Mouse (Mus musculus) erythroblast, embryonic 14.5 days (primary cell): ENCODE measurements around the gene N4bp1. TPM values are rescaled to one million over a fixed set of nuclear protein-coding genes. Genes with fewer than 3 reads are reported as not detected.

Experiments used
- H3K27me3 ChIP-seq: 2 replicates; pipeline ENCODE4 v1.6.1; 2012; ENCODE audit warnings: inconsistent platforms; ENCODE audit not compliant: control insufficient read depth
- H3K36me3 ChIP-seq: 2 replicates; pipeline ENCODE4 v1.6.1; 2012; ENCODE audit warnings: mild to moderate bottlenecking, inconsistent platforms; ENCODE audit not compliant: control insufficient read depth
- H3K4me1 ChIP-seq: 2 replicates; pipeline ENCODE4 v1.6.1; 2012; ENCODE audit warnings: inconsistent platforms; ENCODE audit not compliant: control insufficient read depth
- H3K4me3 ChIP-seq: replicated peaks from 2 replicates; pipeline ENCODE3; 2012; ENCODE audit warnings: moderate library complexity, mild to moderate bottlenecking, inconsistent platforms
- H3K9me3 ChIP-seq: 2 replicates; pipeline ENCODE4 v1.6.1; 2012; ENCODE audit warnings: low read length, inconsistent platforms, mixed read lengths; ENCODE audit not compliant: control insufficient read depth
- GATA1 ChIP-seq: IDR thresholded peaks from 2 replicates; pipeline ENCODE4 v1.6.1; 2012; ENCODE audit warnings: low read length, inconsistent platforms, mixed read lengths
- TAL1 ChIP-seq: IDR thresholded peaks from 3 replicates; pipeline ENCODE4 v1.6.1; 2012; ENCODE audit warnings: low read length, inconsistent platforms, mixed read lengths
- polyA plus RNA-seq: library from polyadenylated mRNA; stranded (reverse); fragments of >175 nt; gene quantifications from 2 replicates; pipeline ENCODE4 v1.2.3, GENCODE M21; 2012

N4bp1 gene
- polyA plus RNA-seq: 0.37 and 0.56 TPM in 2 replicates

- TF ChIP-seq GATA1 (no peak), TAL1 (no peak)
- H3K4me1 ChIP-seq: peaks cover 44% of the 10 kb centered on the region
- H3K36me3 ChIP-seq: peaks cover 15% of the 10 kb centered on the region
- H3K27me3 ChIP-seq: peaks cover 11% of the 10 kb centered on the region
- no peaks in the 10 kb centered on the region for H3K9me3 ChIP-seq
- peak within 1 kb of the TSS; percentile 73 for H3K4me3 ChIP-seq
Measured at GRCm38 (mm10) chr8:86884489-86885463, at the start of gene N4bp1. Gene N4bp1, minus strand, starts transcription at chr8:86885258.

GRCm38 (mm10) chr8:86934841-86935240, 49.8 kb upstream of the N4bp1 start:
- Histone ChIP-seq H3K9me3 (no peaks in the 10 kb centered on the region), H3K4me3 (no peak overlapping the region), H3K4me1 (no peaks in the 10 kb centered on the region), H3K27me3 (no peaks in the 10 kb centered on the region), H3K36me3 (no peaks in the 10 kb centered on the region)
- TF ChIP-seq TAL1 (no peak), GATA1 (no peak)

- no peaks in the 10 kb centered on the region for H3K9me3 ChIP-seq
Measured at GRCm38 (mm10) chr8:86934393-86934792, 49.3 kb upstream of the N4bp1 start.

GRCm38 (mm10) chr8:86933898-86934297, 48.8 kb upstream of the N4bp1 start:
- Histone ChIP-seq H3K4me1 (no peaks in the 10 kb centered on the region), H3K9me3 (no peaks in the 10 kb centered on the region), H3K36me3 (no peaks in the 10 kb centered on the region), H3K4me3 (no peak overlapping the region), H3K27me3 (no peaks in the 10 kb centered on the region)
- no peak for TF ChIP-seq GATA1
- TF ChIP-seq TAL1: no peak

More at GRCm38 (mm10) chr8:86934393-86934792, 49.3 kb upstream of the N4bp1 start:
- Histone ChIP-seq H3K36me3 (no peaks in the 10 kb centered on the region), H3K4me3 (no peak overlapping the region), H3K27me3 (no peaks in the 10 kb centered on the region), H3K4me1 (no peaks in the 10 kb centered on the region)
- no peak for TF ChIP-seq GATA1
- no peak for TF ChIP-seq TAL1

GRCm38 (mm10) chr8:86926237-86926636, 41.2 kb upstream of the N4bp1 start:
- Histone ChIP-seq H3K9me3 (no peaks in the 10 kb centered on the region), H3K4me1 (no peaks in the 10 kb centered on the region), H3K27me3 (no peaks in the 10 kb centered on the region), H3K36me3 (no peaks in the 10 kb centered on the region), H3K4me3 (no peak overlapping the region)
- no peak for TF ChIP-seq TAL1
- TF ChIP-seq GATA1: no peak

GRCm38 (mm10) chr8:86923219-86923835, 38.3 kb upstream of the N4bp1 start:
- Histone ChIP-seq H3K4me1 (no peaks in the 10 kb centered on the region), H3K36me3 (no peaks in the 10 kb centered on the region), H3K27me3 (no peaks in the 10 kb centered on the region; the same call in 1 of the 2 replicates), H3K9me3 (no peaks in the 10 kb centered on the region), H3K4me3 (no peak overlapping the region)
- TF ChIP-seq TAL1 (no peak), GATA1 (no peak)

GRCm38 (mm10) chr8:86922673-86923072, 37.6 kb upstream of the N4bp1 start:
- no peak for TF ChIP-seq TAL1
- TF ChIP-seq GATA1: no peak
- no peaks in the 10 kb centered on the region for H3K9me3 ChIP-seq
- H3K4me3 ChIP-seq: no peak overlapping the region
- H3K4me1 ChIP-seq: no peaks in the 10 kb centered on the region
- H3K27me3 ChIP-seq: no peaks in the 10 kb centered on the region; the same call in 1 of the 2 replicates
- H3K36me3 ChIP-seq: no peaks in the 10 kb centered on the region

- Histone ChIP-seq H3K9me3 (no peaks in the 10 kb centered on the region), H3K27me3 (no peaks in the 10 kb centered on the region; the same call in 1 of the 2 replicates), H3K4me3 (no peak overlapping the region), H3K36me3 (no peaks in the 10 kb centered on the region), H3K4me1 (no peaks in the 10 kb centered on the region)
- no peak for TF ChIP-seq TAL1
- no peak for TF ChIP-seq GATA1
Measured at GRCm38 (mm10) chr8:86922141-86922540, 37.1 kb upstream of the N4bp1 start.

- Histone ChIP-seq H3K9me3 (no peaks in the 10 kb centered on the region), H3K27me3 (no peaks in the 10 kb centered on the region; the same call in 1 of the 2 replicates), H3K36me3 (no peaks in the 10 kb centered on the region), H3K4me3 (no peak overlapping the region), H3K4me1 (no peaks in the 10 kb centered on the region)
- TF ChIP-seq TAL1 (no peak), GATA1 (no peak)
Measured at GRCm38 (mm10) chr8:86920996-86921395, 35.9 kb upstream of the N4bp1 start.
